17 mouse cellular contexts compared by ENCODE assay signal in genomic region chr2:77713886-77714285, GRCm38 (mm10).
DNase-seq lines count a peak whose midpoint lies in the region.
"Had no signal": no experiment of that assay in that cellular context is flagged by ENCODE, and none has a peak within 500 bp of the region (broad histone marks: within the 10 kb centered on the region; RNA-seq: fewer than 3 reads in every experiment).

No protein-coding gene starts in this region.

- DNase-seq in gastrocnemius, adult 18-20 months (ENCODE audit: low spot score), result peak; percentile 10
- DNase-seq in gastrocnemius, postnatal 36 days, result no peak
- DNase-seq in Muller cell, postnatal 12 days (ENCODE audit: inconsistent ontology term), result peak; percentile 88
- DNase-seq in adrenal gland, adult 8-10 months, result peak; percentile 57
- DNase-seq in brain, adult 2 months (ENCODE audit: low read depth, low spot score), result peak; percentile 44
- DNase-seq in thymus, postnatal 4 days, result no peak
- DNase-seq in heart, postnatal 25 days (ENCODE audit: low spot score), result no peak
- DNase-seq in cerebellum, adult 11-12 months, result no peak
- DNase-seq: cerebellum, adult 9-11 months; forebrain, postnatal 0 days; gastrocnemius, postnatal 10 days; kidney, adult 18-20 months; kidney, postnatal 4 days; lung, postnatal 4 days; right cerebral cortex, postnatal 14 days; thymus, adult 18-20 months; thymus, postnatal 25 days had no signal

- intact Hi-C loops in gastrocnemius, postnatal 36 days (cut with DNase I), result no loop called here
- intact Hi-C loops in heart, postnatal 25 days (cut with DNase I), result no loop called here

Comparison
In these comparisons a context has a peak if more than half of its experiments do, and no peak if none do; other contexts are left out.
1. DNase-seq: peak in gastrocnemius, adult 18-20 months (single experiment), Muller cell, postnatal 12 days (single experiment), adrenal gland, adult 8-10 months (single experiment) and brain, adult 2 months (single experiment); none in gastrocnemius, postnatal 36 days (0 of 2), thymus, postnatal 4 days (single experiment), heart, postnatal 25 days (single experiment) and cerebellum, adult 11-12 months (single experiment).